Mouse (Mus musculus) adrenal gland, adult 8-10 months (tissue): ENCODE measurements at regions not wholly inside any gene's neighbourhood (a gene's known extent, or its start where the extent isn't known, plus 50 kb on each side); places are given as distances from the start of the nearest gene placed in this dataset.

ENCODE experiments used
- DNase-seq: peaks from one replicate; pipeline ENCODE4 v3.0.0; 2022

DNA sequence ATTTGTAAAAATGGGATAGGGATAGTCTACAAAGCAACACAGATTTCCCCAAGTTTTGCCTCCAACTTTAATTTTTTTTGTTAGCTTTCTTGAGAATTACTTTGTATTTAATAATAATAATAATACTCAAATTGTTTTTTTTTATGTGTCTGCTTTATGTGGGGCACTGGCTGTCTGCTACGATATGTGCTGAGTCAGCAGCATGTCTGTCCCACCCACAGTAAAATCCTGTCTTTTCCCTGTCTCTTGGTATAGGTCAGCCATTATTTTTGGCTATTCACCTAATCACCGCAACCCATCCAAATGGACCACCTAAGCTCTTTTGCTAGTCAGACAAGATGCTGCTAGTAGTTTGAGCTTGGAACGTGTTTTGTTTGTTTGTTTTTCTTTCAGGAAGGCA lies 473.0 kb downstream of the Hs3st4 start:
- no peak for DNase-seq

DNA sequence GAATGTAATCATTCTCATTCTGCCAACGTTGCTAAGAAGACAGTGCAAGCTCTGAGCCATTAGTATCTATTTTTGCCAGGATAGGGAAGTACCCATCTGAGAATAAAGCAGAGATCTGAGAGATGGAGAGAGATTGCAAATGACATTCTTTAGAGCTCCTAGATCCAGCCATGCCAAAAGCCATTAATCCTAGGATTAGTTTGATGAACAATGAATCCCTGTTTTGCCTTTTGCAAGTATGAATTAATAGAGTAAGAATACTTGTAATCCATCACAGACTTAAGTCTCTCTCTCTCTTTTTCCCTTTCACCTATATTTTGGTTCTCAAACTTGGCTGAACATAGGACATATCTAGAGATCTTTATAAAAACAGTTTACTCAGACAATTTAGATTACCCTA lies 504.7 kb downstream of the Hs3st4 start:
- no peak for DNase-seq

DNA sequence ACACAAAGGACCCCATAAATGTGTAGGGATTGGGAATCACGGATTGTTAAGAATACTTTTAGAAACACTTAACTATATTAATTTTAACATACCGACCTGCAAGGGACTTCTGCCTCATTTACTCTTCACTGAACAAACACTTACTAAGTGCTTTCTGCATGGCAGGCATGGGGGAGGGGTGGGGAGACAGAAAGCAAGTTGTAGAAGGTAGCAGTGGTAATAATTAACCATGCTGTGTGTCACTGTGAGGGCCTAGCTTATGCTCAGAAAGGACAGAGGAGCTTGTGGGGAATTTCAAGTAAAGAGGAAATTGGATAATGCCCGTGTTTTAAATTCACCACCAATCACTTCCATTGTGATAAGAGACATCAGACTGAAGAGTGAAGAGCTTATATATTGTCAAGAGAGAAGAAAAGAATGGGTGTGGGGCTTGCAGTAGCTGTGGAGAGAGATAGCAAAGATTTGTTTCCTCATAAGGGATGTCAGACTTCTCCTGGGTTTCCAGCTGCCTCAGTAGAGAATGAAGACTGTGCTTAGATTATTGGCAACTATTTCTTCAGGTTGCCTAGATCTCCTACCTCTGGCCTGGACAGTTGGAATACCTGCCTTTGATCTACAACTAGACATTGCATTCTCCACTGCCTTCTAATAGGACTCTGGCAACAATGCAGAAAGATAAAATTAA lies 508.6 kb downstream of the Hs3st4 start:
- DNase-seq, result no peak

DNA sequence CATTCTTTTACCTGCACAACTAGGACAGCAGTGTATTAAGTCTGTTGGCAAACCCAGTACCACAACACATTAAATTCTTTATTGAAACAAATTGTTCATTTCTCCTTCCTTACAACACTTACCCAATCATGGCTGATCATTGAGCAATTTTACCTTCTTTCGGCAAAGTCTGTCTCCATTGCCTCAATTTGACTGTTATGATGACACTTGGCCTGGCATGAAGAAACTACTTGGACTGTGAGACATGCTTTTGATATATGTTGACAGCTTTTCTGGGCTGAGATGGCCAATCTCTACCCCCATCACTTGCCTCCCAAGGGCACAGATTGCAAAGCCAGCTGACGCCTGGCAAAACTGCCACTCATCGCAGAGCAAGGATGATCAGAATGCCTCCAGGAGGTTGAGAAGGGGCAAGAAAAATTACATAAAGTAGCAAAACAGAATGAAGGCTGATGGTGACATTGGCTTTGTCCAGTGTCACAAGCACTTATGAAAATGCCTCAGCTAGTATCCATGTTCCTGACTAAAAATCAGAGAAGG lies 509.3 kb downstream of the Hs3st4 start:
- DNase-seq, result peak; percentile 32

DNA sequence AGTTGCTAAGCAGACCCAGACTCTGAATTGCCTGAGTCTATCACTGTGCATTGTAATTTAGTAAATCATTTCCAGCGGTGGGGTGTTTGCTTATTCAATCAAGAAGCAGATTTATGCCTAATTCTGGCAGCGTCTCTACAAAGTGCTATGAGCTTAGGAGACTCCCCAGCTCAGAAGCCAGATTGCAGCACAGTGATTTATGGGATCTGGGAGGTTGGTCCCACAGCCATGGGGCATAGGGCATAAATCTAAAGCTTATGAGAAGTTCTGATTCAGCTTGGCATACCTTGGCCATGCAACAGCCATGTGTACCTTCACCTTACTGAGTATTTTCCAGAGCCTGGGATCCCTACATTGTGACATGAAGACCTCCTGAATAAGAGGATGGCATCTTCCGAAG lies 518.0 kb downstream of the Hs3st4 start:
- DNase-seq, result no peak

DNA sequence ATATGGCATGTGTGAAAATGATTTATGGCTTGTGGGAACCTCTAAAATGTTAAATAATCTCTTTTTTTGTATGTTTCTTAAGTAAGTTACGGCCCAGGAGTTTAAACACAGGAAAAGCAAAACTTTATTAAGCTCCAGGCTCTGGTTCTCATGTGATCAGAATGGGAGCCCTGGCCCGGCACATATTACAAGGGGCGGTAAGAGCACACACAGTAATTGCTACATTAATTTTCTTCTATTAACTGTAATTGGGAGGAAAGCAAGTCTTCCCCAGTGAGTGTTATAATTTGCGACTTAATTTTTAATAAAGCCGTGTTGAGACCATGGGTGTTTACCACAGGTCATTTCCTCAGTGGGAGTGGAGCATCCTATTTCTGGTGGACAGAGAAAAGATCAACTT lies 520.1 kb downstream of the Hs3st4 start:
- no peak for DNase-seq

DNA sequence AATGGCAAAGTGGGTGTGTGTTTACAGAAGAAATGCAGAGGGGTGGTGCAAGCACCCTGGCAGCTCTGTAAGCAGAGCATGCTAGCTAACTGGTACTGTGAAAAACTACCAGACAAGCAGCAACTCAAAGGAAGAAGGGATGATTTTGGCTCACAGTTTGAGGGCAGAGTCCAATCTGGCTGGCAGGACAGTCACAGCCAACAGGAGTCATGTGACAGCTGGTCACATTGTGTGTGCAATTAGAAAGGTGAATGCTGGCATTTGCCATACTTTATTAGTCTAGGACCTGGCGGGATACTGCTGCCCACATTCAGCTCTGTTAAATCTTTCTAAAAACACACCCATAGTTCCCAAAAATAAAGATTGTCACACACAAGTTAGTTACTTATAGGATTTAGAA lies 566.4 kb downstream of the Hs3st4 start:
- no peak for DNase-seq

DNA sequence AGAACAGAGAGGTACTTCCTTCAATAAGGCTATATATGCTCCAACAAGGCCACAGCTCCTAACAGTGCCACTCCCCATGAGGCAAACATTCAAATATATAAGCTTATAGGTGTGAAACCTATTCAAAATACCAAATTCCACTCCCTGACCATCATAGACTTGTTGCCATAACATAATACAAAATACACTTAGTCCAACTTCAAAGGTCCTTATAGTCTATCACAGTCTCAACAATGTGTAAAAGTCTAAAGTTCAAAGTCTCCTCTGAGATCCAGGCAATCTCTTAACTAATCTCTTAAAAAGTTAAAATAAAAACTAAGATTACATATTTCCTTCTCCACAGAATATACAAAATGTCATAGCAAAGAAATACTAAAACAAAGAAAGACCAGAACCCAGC lies 574.5 kb downstream of the Hs3st4 start:
- no peak for DNase-seq

DNA sequence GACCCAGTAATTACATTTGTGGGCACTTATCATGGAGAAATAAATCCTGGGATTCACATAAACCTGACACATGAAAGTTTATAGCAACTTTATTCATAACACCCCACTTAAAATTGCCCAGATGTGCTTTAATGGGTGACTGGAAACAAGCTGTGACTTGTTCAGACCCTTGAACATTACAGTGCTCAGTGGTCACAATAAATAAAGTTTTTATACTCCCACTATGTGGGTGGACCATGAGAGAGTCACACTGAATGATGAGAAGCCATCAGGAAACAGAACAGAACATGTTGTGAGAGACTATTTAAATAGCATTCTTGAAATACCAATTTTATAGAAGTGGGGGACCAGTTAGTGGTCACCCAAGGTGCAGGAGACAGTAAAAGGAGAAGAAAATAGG lies 588.1 kb downstream of the Hs3st4 start:
- no peak for DNase-seq

DNA sequence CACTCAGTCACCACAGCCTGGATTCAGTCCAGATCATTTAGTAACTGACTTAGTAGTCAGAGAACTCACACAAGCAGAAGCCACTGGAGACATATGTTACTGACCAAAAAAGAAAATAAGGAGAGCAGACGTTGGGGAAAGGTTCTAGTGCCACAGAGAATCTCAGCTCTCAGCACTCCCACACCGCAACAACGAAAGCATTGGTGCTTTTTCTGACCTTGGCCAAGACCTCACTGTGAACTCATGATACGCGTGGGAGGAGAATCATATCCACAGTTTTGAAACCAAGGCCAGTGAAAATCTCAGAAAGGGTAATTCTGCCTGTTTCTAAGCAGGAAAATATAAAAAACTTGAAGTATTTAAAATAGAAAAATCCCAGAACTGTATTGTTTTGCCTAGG lies 591.0 kb downstream of the Hs3st4 start:
- peak; percentile 17 for DNase-seq

DNA sequence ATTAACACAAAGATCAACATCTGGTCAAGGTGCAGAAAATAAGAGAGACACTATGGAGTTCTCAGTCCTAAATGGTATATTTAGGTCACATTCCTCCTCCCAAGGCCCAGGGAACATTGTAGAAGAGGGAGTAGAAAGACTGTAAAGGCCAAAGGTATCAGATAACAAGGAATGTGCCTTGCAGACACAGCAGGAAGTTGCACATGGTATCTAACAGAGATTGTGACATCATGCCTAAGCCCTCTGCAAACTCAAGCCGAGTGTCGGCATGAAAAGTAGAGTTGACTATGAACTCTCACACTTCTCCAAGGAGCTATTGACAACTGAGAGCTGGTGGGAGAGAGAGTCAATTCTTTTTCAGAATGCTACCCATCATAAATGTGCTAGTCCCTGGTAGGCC lies 598.7 kb downstream of the Hs3st4 start:
- no peak for DNase-seq

DNA sequence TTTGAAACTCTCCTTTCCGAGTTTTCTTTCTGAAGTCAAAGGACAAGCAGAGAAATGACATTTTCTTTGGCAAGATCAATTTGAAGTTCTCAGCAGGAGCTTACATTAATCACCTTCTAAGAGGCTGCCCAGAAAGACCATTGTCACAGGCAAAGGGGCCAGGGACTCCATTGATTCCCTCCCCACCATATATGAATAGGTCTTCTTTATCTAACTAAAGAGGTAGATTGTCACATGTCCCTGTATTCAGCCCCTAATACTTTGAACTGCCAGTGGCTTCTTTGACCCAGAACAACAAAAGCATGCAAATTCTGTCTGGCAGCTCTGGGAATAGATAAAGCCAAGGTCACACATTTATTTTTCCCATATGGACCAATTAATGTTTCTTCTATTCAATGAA lies 602.6 kb downstream of the Hs3st4 start:
- DNase-seq, result no peak

DNA sequence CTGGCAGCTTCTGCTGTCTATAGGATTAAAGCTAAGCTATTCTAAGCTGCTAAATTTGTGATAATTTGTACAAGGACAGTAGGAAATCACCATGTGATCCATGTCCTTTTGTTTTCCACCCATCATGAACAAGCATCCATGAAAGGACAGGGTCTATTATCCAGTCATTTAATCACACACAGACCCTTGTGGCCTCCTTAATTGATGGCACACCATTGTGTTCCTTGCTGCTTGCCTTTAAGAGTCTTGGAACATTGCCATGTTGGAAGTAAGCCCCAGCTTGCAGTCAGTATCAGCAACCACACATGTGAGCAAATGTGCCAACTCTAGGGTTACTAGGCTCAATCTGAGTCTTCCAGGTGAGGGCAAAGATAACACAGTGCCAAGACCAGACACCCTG lies 608.7 kb downstream of the Hs3st4 start:
- no peak for DNase-seq

DNA sequence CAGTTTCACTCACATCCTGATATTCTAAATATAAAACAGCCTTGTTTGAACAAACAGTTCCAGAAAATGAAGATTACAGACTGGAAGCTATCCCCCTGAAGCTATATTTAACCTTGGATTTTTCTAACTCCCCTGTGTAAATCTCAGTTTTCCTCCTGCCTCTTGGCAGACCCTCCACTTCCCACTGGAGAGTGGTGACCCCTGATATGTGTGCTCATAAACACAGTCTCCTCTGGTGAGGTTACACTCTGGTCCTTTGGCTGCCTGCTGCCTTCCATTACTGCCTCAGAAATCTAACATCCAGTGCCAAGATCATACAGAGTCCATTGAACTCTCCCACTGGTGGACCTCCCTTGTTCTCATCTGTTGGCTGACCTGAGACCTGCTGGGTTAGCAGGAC lies 610.8 kb downstream of the Hs3st4 start:
- DNase-seq, result no peak

DNA sequence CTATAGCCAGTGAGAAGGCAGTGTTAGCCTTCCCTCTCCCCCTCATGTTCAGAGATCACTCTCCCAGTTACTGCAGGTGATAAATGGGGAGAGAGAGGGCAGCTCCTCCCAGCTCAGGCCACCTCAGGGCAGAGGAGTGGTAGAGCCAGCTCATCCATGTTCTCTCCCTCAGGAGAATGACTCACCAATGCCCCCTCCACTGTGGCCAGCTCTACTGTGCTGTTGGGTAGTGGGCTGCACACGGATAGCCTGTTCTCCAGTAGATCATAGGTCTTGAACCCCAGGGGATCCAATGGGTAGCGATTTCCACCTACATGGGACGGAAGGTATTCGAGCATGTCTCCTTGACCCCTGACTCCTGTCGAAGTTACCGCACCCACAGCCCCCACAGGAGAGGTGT lies 618.1 kb downstream of the Hs3st4 start:
- DNase-seq, result no peak

DNA sequence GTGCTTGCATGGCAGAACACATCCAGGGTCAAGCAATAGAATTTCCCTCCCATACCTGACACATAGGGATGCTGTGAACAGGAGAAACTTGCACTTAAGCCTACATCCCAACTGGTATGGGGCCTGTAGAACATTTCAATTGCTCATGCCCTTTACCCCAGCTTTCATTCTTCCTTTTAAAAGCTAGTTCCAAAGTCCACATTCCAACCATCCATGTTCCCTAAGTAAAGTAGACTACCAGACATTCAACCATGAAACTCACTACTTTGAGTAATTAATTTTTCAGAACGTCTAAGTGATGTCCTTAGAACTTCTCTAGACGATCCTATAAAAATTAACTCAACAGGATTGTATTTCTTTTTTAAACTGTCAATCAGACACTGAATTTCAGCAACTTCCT lies 621.9 kb downstream of the Hs3st4 start:
- no peak for DNase-seq

DNA sequence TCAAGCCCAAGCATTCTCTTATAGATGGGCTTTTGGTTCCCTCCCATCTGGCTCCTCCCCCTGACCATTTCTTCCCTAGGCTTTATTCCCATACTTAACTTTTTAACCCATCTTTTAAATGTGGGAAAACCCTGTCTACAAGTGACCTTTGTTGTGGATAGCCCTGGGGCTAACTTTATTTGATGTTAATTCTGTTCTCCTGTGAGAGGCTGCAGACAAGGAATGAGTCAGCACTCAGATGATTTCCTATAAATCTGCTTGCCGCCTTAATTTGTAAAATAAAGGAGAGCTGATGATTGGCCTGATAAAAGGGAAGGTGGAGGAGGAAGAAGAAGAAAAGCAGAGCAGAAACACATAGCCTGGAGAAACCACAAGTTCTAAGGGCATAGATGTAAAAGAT lies 623.3 kb downstream of the Hs3st4 start:
- DNase-seq, result no peak

DNA sequence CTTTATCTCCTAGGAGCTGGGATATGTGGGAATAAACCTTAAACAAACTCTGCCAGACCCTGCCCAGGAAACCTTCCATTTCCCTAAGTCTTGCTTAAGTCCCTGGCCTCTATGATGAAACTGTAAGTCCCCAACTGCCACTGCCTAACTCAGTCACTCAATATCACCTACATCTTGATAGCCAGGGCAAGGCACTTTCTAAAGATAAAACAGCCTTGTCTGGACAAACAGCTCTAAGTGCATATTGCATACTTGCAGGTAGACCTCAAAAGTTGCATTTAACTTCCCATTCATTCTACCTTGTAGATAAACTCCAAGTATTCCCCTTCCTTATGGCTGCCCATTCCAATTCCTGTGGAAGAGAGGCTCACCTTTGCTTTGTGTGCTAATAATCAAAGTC lies 624.4 kb downstream of the Hs3st4 start:
- DNase-seq, result no peak

DNA sequence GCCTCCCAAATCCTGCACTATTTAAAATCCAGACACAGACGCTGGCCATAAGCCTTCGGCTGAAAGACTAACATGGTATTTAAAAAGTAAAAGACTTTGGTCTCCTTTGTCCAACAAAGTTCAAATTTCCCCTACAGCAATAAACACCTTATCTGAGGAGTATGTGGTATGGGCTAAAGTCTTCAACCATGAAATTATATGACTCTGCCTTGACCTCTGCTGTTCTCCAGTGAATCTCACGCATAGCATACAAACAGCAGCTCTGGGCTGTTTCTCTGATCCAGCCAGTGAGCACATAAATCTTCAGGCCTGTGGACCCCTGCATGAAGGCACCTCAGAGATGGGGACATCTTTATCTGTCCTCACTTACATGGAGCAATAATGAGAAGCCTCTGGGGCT lies 627.8 kb downstream of the Hs3st4 start:
- no peak for DNase-seq

DNA sequence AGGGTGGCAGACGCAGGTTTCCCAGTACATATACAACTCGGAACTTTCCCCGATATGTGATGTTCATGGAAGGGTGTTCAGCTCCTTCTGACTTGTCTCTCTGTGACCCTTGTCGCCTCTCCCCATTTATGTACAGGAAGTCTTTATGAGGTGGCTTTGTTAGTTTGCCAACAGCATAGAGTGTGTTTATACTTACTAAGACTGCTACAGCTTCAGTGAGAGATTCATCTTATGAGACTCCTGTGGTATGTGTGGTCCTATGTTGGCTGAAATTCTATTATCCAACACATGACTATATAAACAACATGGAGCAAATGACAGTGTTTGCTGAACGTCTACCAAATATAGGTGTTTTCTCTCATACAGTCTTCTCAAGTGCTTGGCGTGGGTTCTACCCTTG lies 664.5 kb downstream of the Hs3st4 start:
- no peak for DNase-seq

DNA sequence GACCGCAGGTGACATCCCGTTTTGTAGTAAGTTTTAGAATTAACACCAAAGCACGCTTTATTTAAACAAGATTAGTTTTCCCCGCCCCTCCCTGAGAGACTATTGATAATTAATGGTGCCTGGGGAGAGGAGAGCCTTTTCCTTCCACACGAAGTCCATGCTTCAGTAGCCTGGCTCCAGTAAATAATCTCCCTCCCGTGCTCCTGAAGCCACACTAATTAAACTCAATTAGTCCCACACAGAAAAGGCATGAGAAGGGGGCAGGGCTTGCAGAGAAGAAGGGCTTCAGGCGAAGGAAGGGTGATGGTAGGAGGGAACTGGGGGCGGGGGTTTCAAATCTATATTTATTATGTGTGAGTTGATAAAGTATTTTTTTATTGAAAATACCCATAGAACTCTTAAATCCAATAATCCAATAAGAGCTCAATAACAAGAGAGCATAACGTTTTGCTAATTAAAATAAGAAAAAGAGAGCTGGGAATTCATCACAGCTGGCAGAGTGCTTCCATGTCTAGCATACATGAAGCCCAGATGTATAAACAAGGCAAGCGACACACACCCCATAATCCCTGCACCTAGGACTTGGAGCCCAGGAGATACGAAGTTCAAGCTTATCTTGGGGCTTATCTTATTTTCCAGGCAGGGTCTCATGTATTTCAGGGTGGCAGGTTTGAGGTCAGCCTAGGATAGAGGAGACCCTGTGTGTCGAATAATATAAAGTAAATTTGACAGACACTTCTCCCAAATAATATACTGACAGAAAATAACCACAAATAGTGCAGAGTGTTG lies 684.7 kb downstream of the Hs3st4 start:
- DNase-seq, result no peak

DNA sequence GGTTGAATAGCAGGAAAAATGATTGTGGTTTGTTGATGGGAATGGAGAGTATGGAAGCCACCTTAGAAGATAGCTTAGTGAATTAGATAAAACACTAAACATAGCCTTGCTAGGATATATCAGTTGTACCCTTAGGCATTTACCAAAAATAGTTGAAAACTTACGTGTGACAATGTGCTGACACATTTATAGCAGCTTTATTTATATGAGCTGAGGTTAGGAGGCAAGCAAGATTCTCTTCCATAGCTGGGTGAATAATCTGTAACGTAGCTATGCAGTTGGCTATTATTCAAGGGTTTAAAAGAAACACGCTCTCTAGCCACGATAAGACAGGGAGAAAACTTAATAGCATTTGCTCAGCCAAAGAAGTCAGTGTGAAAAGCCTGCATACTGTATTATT lies 685.4 kb downstream of the Hs3st4 start:
- DNase-seq, result no peak

DNA sequence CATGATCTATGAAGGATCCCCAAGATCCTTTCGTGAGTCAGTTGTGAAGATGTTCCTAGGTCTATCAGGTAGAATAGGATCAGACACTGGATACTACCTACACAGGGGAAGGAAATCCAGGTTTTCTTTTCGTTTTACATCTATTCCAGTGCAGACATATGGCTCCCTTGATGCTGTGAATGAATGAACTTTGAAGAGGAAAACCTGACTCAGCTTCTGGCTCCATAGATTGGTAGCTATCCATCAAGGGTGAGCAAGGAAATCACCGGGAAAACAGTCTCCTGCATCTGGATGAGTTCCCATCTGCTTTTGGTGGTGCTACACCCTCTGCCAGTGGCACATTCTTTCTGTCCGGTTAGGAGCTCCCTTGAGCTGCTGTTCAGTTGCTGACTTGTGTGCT lies 687.8 kb downstream of the Hs3st4 start:
- no peak for DNase-seq

DNA sequence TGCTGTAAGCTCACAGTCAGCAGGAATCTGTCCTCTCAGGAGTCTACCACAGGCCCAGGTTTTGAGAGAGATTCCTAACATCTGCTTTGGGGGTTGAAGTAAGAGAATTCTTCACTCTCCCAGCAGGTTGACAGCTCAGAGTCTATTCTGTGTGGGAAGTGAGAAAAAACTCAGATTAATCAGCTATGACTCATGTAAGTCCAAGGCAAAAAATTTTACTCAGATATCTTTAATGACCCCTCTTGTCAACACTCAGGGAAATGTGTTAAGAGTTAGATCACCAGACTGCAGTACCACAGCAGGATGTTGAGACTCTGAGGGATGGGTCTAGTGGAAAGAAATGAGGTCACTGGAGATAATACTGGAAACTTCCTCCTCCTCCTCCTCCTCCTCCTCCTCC lies 688.4 kb downstream of the Hs3st4 start:
- DNase-seq, result no peak
